Mouse (Mus musculus) embryo, embryonic 11.5 days (tissue): ENCODE data around the gene Scn4b.

ENCODE experiments used
- DNase-seq: peaks from one replicate; pipeline ENCODE4 v3.0.0-alpha.2; 2012; ENCODE audit warnings: low read depth, low spot score

Scn4b gene

DNA sequence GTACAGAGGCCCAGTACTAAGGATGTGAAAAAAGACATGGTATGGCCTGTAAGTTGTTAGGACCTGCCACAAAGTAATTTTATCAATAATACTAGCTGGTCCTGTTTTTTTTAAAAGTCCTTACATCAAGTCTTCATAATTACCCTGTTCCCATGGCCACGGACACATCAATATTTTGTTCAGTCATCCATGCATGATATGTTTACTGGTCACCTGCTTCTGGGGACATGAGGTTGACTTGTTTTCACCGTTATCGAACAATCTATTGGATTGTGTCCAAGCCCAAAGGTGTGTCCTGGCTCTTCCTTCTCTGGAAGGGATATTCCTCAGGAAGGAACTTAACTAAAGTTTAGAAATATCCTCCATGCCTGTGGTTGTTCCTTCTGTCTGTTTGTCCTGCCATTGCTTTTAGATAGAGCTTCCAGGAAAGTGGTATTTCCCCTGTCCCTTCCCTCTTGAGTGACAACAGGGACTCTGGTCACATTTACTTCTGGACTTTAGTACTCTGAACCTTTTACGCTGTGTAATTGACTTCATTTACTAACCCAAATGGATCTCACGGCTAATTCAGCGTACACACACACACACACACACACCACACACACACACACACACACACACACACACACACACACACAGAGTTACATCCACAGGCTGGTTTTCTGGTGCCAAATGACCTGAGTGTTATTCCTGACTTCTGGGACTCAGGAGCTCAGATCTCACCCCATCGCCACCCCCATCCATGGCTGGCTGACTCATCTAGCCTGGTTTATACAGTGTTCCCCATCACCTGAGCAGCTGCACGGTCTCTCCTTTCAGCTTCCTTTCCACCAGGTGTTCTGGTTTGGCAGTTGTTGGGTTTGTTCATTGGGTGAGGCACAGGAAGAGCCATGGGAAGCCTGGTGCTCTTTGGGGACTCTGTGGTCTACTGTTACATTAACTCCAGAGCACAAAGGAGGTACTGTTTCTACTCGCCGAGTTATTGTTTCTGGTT is 50.7 kb downstream of the Scn4b start:
- no peak for DNase-seq

DNA sequence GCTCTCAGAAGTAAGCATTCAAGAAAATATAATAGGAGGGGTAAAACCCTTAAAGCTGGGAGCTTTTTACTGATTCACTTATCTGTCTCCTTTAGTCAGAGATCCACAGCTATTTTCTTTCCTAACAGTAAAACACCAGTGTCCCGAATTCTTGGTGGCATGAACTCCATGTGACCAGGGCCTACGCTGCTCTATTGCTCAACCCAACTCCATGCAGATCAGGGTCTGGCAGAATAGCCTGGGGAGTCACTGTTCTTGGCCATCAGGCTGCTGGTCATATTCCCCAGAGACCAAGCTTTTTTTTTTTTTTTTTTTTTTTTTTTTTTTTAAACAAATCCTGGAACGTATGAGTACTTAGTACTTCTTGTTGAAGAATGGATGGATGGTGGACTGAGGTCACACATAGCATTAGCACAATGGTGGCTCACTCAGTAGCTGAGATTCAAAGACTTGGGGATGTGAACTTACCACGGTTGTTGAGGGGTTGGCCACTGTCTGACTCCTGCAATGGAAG is 51.5 kb downstream of the Scn4b start:
- DNase-seq: no peak

DNA sequence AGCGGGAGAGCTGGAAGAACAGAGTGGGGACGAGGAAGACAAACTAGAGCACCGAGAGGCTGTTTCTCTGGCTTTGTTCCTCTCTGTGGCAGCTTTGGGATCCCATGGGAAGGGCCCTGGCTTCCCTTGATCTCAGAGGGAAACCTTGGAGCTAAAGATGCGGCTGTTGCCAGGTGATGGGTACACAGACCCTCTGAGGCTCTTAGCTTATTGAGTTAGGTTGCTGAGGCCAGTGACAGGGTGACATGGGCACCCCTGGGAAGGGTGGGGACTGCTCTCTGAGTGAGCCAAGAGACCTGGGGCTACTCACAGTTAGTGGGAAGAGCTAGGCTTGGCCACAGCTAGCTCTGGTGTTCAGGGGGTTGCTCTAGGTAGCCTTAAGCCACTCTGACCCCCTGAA is 57.3 kb downstream of the Scn4b start:
- DNase-seq: no peak

DNA sequence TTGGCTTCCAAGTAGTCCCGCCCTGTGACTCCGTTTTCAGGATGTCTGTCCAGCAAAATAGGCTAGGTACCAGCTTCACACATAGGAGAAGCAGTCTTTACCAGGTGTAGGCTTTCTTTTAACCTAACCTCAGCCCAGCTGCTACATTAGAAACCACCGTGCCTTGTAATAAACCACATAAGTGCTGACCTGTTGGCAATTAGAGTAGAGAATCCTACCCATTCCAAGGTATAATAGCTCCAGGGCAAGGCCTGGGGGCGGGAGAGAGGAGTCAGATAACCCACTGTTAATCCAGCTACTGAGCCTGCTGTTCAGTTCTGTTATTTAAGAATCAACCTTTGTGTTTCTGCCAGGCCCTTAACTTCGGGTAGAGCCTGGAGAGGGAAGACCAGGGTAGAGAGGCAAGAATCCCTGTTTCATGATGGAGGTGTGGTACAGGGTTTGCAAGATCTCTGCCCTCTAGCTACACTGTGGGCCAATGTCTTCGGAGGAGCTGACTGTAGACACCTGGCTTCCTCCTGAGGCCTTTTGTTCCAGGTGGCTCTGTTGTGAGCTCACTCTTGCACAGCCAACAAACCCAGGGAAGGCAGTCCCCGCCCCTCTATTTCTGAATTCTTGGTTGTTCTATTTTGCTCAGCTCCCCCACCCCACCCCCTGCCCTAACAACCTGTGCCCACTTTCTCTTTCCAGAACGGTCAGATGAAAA is 58.1 kb downstream of the Scn4b start:
- no peak for DNase-seq

DNA sequence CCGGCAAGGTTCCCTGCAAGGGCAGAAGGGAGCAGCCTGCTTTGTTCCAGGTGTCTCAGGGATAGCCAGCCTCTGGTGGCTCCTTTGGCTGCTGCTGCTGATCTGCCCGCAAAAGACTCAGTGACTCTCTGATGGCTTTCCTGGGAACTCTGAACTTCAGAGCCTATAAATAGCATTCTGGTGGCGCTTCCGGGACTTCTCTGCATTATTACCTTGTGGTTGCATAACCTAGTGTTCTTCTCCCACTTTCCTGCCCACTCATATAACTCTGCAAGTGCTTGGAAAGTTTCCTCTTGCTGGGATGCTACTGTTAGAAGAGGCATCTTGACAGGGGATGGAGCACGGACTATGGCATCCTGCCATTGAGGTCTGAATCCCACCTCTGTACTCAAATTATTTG is 59.4 kb downstream of the Scn4b start:
- DNase-seq: no peak

DNA sequence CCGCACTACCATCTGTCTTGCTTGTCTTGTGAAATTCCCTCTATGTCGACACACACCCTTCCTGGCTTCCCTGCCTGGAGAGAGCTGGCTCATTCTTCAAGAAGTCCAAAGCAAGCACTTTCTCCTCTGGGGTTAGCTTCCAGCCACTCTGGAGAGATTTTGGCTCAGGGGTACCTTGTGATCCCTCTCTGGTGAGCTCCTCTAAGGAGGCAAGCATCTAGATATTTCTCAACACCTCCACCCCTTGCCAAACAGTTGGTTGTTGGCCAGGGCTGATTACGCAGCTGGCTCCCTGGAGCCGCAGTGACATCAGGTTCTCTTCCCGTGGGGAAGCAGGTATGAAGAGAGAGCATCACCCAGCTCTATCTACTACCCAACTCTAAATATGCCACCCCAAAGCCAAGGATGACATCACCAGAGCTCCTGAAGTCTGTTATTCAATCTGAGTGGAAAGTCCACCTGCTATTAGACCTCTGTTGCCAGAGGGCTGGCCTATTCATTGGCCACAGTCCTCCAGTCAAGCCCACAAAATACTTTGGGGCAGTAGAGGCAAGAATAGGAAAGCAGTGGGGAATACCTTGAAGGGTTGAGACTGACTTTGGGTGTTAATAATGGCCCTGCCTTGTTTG is 63.2 kb downstream of the Scn4b start:
- DNase-seq: no peak

DNA sequence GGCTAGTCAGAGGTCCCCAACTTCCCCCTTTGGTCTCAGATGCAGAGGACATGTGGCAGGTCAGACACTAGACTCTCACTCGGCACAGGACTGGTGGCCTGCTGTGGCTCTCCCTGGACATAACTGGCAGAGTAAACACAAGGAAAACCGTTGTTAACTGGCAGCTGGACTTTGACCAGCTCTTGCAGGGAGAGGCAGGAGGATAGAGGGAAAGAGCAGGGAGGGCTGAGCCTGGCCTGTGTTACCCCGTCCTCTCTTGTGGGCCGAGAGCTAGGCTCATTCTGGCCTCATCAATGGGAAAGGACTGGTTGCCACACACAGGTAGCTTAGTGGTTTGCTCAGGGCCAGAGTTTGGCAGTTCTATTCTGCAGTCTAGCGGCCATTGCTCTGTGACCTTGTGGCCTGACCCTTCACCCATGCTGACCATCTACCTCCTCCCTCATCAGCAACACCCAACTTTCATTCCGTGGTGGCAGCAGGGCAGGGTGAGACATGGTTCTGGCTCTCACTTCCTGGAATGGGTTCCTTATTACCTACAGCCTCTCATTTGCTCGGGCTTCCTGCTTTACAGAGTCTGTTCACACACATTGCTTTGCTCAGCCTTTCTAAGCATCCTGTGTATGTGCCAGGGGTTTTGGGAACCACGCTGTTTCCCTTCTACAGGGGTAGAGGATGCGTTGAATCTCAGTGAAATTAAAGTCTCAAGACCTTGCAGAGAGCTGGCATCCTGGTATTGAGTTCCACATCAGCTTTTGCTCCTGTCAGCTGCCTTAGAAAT is 64.0 kb downstream of the Scn4b start:
- DNase-seq: no peak
